Comparison of ENCODE assay signal across 9 mouse cellular contexts in the genomic region with DNA sequence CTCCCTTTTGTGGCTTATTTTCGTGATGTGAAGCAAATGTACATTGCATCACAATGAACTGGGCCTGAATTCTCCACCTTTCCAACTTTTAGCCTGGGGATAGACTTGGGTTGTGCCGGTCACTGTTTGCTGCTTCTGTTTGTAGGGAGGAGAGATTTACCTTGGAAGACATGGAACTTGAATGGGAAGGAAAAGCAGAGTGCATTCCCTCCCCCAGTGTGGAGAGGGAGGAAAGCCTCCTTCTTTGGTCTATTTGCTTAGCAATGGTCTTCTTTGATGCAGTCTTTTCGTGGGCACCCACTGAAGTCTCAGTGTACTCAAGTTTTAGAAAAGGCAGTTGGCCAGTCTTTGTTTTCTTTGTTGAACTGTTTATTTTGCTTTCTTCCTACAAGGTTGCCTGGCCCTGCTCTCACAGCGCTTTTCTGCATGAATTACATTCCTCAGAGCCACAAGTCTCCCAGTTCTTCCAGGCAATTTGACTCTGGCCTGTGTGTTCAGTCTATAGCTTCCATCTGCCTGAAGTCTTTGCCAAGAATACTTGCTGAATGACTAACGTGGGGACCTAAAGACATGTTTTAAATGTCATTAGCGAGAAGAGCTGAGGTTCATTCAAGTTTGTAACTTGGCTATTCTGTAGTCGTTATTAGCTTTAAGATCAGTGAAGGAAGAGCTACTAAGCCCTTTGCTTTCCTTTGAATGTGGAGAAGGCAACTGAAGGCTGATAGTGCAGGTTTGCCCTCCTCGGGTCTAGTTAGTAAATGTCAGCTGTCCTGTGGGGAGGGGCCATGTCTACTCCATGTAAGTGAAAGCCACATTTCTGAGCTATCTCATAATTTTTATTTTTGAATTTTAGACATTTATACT.
DNase-seq lines count a peak whose midpoint lies in the region; ATAC-seq lines count a peak whose summit lies in the region.
"Had no signal": no experiment of that assay in that cellular context is flagged by ENCODE, and none has a peak within 500 bp of the region (broad histone marks: within the 10 kb centered on the region; RNA-seq: fewer than 3 reads in every experiment).

No protein-coding gene starts in this region.

- no peaks in the 10 kb centered on the region for H3K9me3 ChIP-seq in kidney, embryonic 16.5 days (ENCODE audit: low read length)
- no peaks in the 10 kb centered on the region for H3K9me3 ChIP-seq in hindbrain, embryonic 11.5 days (ENCODE audit: control insufficient read depth, low read length)
- H3K9me3 ChIP-seq in midbrain, embryonic 16.5 days (replicated peaks; ENCODE audit: control insufficient read depth, low read length, poor library complexity, severe bottlenecking), result no peaks in the 10 kb centered on the region
- H3K9me3 ChIP-seq in liver, embryonic 12.5 days (replicated peaks), result no peaks in the 10 kb centered on the region
- H3K9me3 ChIP-seq: heart, embryonic 12.5 days had no signal

- 34% methylated on average over 8 of the region's 8 CpGs for WGBS in kidney, embryonic 16.5 days
- WGBS in hindbrain, embryonic 11.5 days, result 20% methylated on average over 8 of the region's 8 CpGs
- WGBS in midbrain, embryonic 16.5 days, result 15% methylated on average over 8 of the region's 8 CpGs
- WGBS in liver, embryonic 12.5 days (ENCODE audit: insufficient replicate concordance), result 54% methylated on average over 8 of the region's 8 CpGs

- H3K36me3 ChIP-seq in kidney, embryonic 16.5 days (ENCODE audit: insufficient read depth, low read length), result no peaks in the 10 kb centered on the region
- no peaks in the 10 kb centered on the region for H3K36me3 ChIP-seq in hindbrain, embryonic 11.5 days (ENCODE audit: control insufficient read depth, insufficient read depth, low read length)
- no peaks in the 10 kb centered on the region for H3K36me3 ChIP-seq in midbrain, embryonic 16.5 days (ENCODE audit: control insufficient read depth, insufficient read depth, low read length)
- no peaks in the 10 kb centered on the region for H3K36me3 ChIP-seq in liver, embryonic 12.5 days
- H3K36me3 ChIP-seq: heart, embryonic 12.5 days had no signal

- no peak for DNase-seq in kidney, adult 8-10 months
- DNase-seq in embryo, embryonic 10 days (ENCODE audit: low spot score), result peak; percentile 65
- no peak for DNase-seq in hindbrain, embryonic 11.5 days (ENCODE audit: low spot score)
- no peak for DNase-seq in gastrocnemius, adult 8-10 months (ENCODE audit: low spot score in 2 of 2)
- no peak for DNase-seq in cerebellum, adult 9-11 months

- peak overlapping the region; percentile 35; the same call in 1 of the 2 replicates for H3K27ac ChIP-seq in kidney, embryonic 16.5 days (ENCODE audit: low read length)
- H3K27ac ChIP-seq in hindbrain, embryonic 11.5 days (ENCODE audit: low read depth, low read length), result peak overlapping the region; percentile 4; the same call in 1 of the 2 replicates
- H3K27ac ChIP-seq in midbrain, embryonic 16.5 days (ENCODE audit: low read length), result no peak overlapping the region
- H3K27ac ChIP-seq in liver, embryonic 12.5 days, result no peak overlapping the region

- H3K27me3 ChIP-seq in kidney, embryonic 16.5 days (ENCODE audit: insufficient read depth, low read length), result no peaks in the 10 kb centered on the region
- H3K27me3 ChIP-seq in hindbrain, embryonic 11.5 days (ENCODE audit: control insufficient read depth, insufficient read depth, low read length), result no peaks in the 10 kb centered on the region
- H3K27me3 ChIP-seq in midbrain, embryonic 16.5 days (ENCODE audit: control insufficient read depth, insufficient read depth, low read depth, low read length), result no peaks in the 10 kb centered on the region
- H3K27me3 ChIP-seq in liver, embryonic 12.5 days (replicated peaks), result no peaks in the 10 kb centered on the region

- H3K4me1 ChIP-seq in kidney, embryonic 16.5 days (ENCODE audit: insufficient read depth, low read length), result peaks cover 17% of the 10 kb centered on the region; the same call in 1 of the 2 replicates
- H3K4me1 ChIP-seq in hindbrain, embryonic 11.5 days (replicated peaks; ENCODE audit: control insufficient read depth, insufficient read depth, low read length), result peaks cover 14% of the 10 kb centered on the region
- peaks cover 13% of the 10 kb centered on the region for H3K4me1 ChIP-seq in midbrain, embryonic 16.5 days (ENCODE audit: control insufficient read depth, insufficient read depth, low read length)
- H3K4me1 ChIP-seq in liver, embryonic 12.5 days, result no peaks in the 10 kb centered on the region

- H3K4me3 ChIP-seq in kidney, embryonic 16.5 days (ENCODE audit: low read length), result no peak overlapping the region
- H3K4me3 ChIP-seq in hindbrain, embryonic 11.5 days (ENCODE audit: low read depth, low read length), result no peak overlapping the region
- H3K4me3 ChIP-seq in midbrain, embryonic 16.5 days (ENCODE audit: low read depth, low read length), result no peak overlapping the region
- H3K4me3 ChIP-seq in liver, embryonic 12.5 days, result no peak overlapping the region
- H3K4me3 ChIP-seq: heart, embryonic 12.5 days had no signal

- no peak overlapping the region for H3K4me2 ChIP-seq in kidney, embryonic 16.5 days (replicated peaks; ENCODE audit: low read depth, low read length)
- H3K4me2 ChIP-seq in hindbrain, embryonic 11.5 days (replicated peaks; ENCODE audit: low read depth, low read length), result no peak overlapping the region
- no peak overlapping the region for H3K4me2 ChIP-seq in midbrain, embryonic 16.5 days (ENCODE audit: low read length)
- H3K4me2 ChIP-seq in liver, embryonic 12.5 days, result no peak overlapping the region
- H3K4me2 ChIP-seq: heart, embryonic 12.5 days had no signal

- peak; percentile 65; the same call in 1 of the 2 replicates for ATAC-seq in kidney, embryonic 16.5 days (ENCODE audit: low FRiP score, low TSS enrichment)
- ATAC-seq in hindbrain, embryonic 11.5 days (ENCODE audit: low FRiP score), result no peak
- ATAC-seq in midbrain, embryonic 16.5 days, result 0 out of 2 replicates have a peak, but pooled peaks have one; percentile 8
- no peak for ATAC-seq in liver, embryonic 12.5 days

- H3K9ac ChIP-seq in kidney, embryonic 16.5 days (replicated peaks; ENCODE audit: low read length), result no peak overlapping the region
- H3K9ac ChIP-seq in hindbrain, embryonic 11.5 days (ENCODE audit: low read depth, low read length), result no peak overlapping the region
- H3K9ac ChIP-seq in midbrain, embryonic 16.5 days (ENCODE audit: low read depth, low read length), result no peak overlapping the region
- H3K9ac ChIP-seq in liver, embryonic 12.5 days, result no peak overlapping the region
- H3K9ac ChIP-seq: heart, embryonic 12.5 days had no signal

Comparison
In these comparisons a context has a peak if more than half of its experiments do, and no peak if none do; other contexts are left out.
1. ATAC-seq: peak in kidney, embryonic 16.5 days (single experiment) and midbrain, embryonic 16.5 days (single experiment); none in hindbrain, embryonic 11.5 days (single experiment) and liver, embryonic 12.5 days (single experiment).
2. H3K27ac ChIP-seq: peak in kidney, embryonic 16.5 days (single experiment) and hindbrain, embryonic 11.5 days (single experiment); none in midbrain, embryonic 16.5 days (single experiment) and liver, embryonic 12.5 days (single experiment).